ENCODE assay signal across 24 mouse cellular contexts in genomic region chr1:74792831-74793660, GRCm38 (mm10). TPM values are rescaled to one million over a fixed set of nuclear protein-coding genes. Genes with fewer than 3 reads are reported as not detected.
DNase-seq lines count a peak whose midpoint lies in the region; ATAC-seq lines count a peak whose summit lies in the region.
"Had no signal": no experiment of that assay in that cellular context is flagged by ENCODE, and none has a peak within 500 bp of the region (broad histone marks: within the 10 kb centered on the region; RNA-seq: fewer than 3 reads in every experiment).

No protein-coding gene starts in this region.

- peaks cover 71% of the 10 kb centered on the region for H3K4me1 ChIP-seq in limb, embryonic 13.5 days

- H3K4me3 ChIP-seq in limb, embryonic 13.5 days = no peak overlapping the region
- H3K4me3 ChIP-seq: megakaryocyte, embryonic 14.5 days had no signal

- H3K27ac ChIP-seq in limb, embryonic 13.5 days = no peak overlapping the region
- H3K27ac ChIP-seq: embryonic facial prominence, embryonic 12.5 days; forebrain, embryonic 10.5 days; kidney, embryonic 15.5 days had no signal

- peak overlapping the region; percentile 23; the same call in 1 of the 2 replicates for H3K4me2 ChIP-seq in limb, embryonic 13.5 days (replicated peaks)
- H3K4me2 ChIP-seq: heart, embryonic 11.5 days had no signal

- peaks cover 100% of the 10 kb centered on the region for H3K27me3 ChIP-seq in limb, embryonic 13.5 days

- H3K36me3 ChIP-seq in limb, embryonic 13.5 days = no peaks in the 10 kb centered on the region
- H3K36me3 ChIP-seq: embryonic facial prominence, embryonic 12.5 days; forebrain, embryonic 10.5 days; kidney, embryonic 15.5 days had no signal

- no peak for ATAC-seq in limb, embryonic 13.5 days (ENCODE audit: low FRiP score, low read depth)
- no peak for ATAC-seq in inflammation-experienced regulatory T-cells, adult 6 months
- ATAC-seq: CD4-positive, CD25-positive, alpha-beta regulatory T cell, adult 4 months; liver, postnatal 0 days had no signal

- peak; percentile 55 to 69 for DNase-seq in left cerebral cortex, adult 18-20 months (ENCODE audit: low spot score in 2 of 2)
- no peak for DNase-seq in left cerebral cortex, adult 8-10 months (ENCODE audit: low spot score in 2 of 2)
- peak; percentile 34 for DNase-seq in A20 (ENCODE audit: low read depth, low spot score)
- DNase-seq in Muller cell, postnatal 12 days (ENCODE audit: inconsistent ontology term) = peak; percentile 49
- no peak for DNase-seq in kidney, adult 8-10 months
- DNase-seq in cerebellum, adult 11-12 months = no peak
- DNase-seq: adrenal gland, adult 2 months; cerebellum, adult 18-20 months; liver; liver, postnatal 0 days; lung, postnatal 14 days; right cerebral cortex, postnatal 14 days; thymus, postnatal 4 days had no signal

- 0 out of 2 replicates have a peak overlapping the region, but pooled peaks have one; percentile 25 for H3K9ac ChIP-seq in limb, embryonic 13.5 days
- H3K9ac ChIP-seq: kidney, embryonic 15.5 days; liver, postnatal 0 days had no signal

- H3K9me3 ChIP-seq in limb, embryonic 13.5 days = no peaks in the 10 kb centered on the region
- H3K9me3 ChIP-seq: embryonic facial prominence, embryonic 12.5 days; forebrain, embryonic 10.5 days; kidney, embryonic 15.5 days; megakaryocyte, embryonic 14.5 days had no signal

- 18% methylated on average over 19 of the region's 19 CpGs for WGBS in limb, embryonic 13.5 days

RNA-seq across cellular contexts. Expression of gene Wnt10a, which starts 1.7 kb away (rescaled TPM):
- total RNA-seq in left cerebral cortex, adult 18-20 months (2021) = 10 to 100 TPM; 15.8 to 15.9 TPM
- total RNA-seq in left cerebral cortex, adult 8-10 months (2022) = 10 to 100 TPM; 11.0 to 11.8 (median 11.2) TPM
- 3.9 and 4.5 TPM in 2 replicates for polyA plus RNA-seq in limb, embryonic 13.5 days (2015; fragmentation: Nextera tagmentation; extraction: Ambion mirVana)
- polyA plus RNA-seq in inflammation-experienced regulatory T-cells, adult 6 months (2017; shearing (Covaris generic)) = under 1 TPM in 1 of 3 experiments, not detected in 2; 0.19 TPM
- total RNA-seq: heart, postnatal 25 days; MEL had no signal
- polyA plus RNA-seq: heart, embryonic 11.5 days had no signal

RNA-seq across cellular contexts. Expression of gene Wnt6, which starts 21.4 kb away (rescaled TPM):
- 1 to 10 TPM; 3.3 to 4.5 TPM for total RNA-seq in left cerebral cortex, adult 18-20 months (2021)
- total RNA-seq in left cerebral cortex, adult 8-10 months (2022) = 1 to 10 TPM; 2.4 to 3.7 (median 2.5) TPM
- polyA plus RNA-seq in limb, embryonic 13.5 days (2015; fragmentation: Nextera tagmentation; extraction: Ambion mirVana) = 39.7 and 51.8 TPM in 2 replicates
- polyA plus RNA-seq in inflammation-experienced regulatory T-cells, adult 6 months (2017; shearing (Covaris generic)) = not detected
- total RNA-seq: MEL had no signal
- polyA plus RNA-seq: CD4-positive, CD25-positive, alpha-beta regulatory T cell, adult 4 months had no signal

RNA-seq across cellular contexts. Expression of gene Prkag3, which starts 44.0 kb away (rescaled TPM):
- total RNA-seq in left cerebral cortex, adult 18-20 months (2021) = under 1 TPM; 0.12 to 0.51 TPM
- under 1 TPM; 0.13 to 0.64 (median 0.48) TPM for total RNA-seq in left cerebral cortex, adult 8-10 months (2022)
- polyA plus RNA-seq in limb, embryonic 13.5 days (2015; fragmentation: Nextera tagmentation; extraction: Ambion mirVana) = 1.9 and 2.1 TPM in 2 replicates
- polyA plus RNA-seq in inflammation-experienced regulatory T-cells, adult 6 months (2017; shearing (Covaris generic)) = not detected
- total RNA-seq: layer of hippocampus, postnatal 25 days; MEL had no signal
- polyA plus RNA-seq: CD4-positive, CD25-positive, alpha-beta regulatory T cell, adult 4 months; forebrain, embryonic 10.5 days had no signal

Comparison
In these comparisons a context has a peak if more than half of its experiments do, and no peak if none do; other contexts are left out.
1. DNase-seq: peak in left cerebral cortex, adult 18-20 months (2 of 2), A20 (single experiment) and Muller cell, postnatal 12 days (single experiment); none in left cerebral cortex, adult 8-10 months (0 of 2), kidney, adult 8-10 months (0 of 2) and cerebellum, adult 11-12 months (single experiment).